Mouse (Mus musculus): ENCODE data around the gene Osbpl5. TPM values are rescaled to one million over a fixed set of nuclear protein-coding genes. Genes with fewer than 3 reads are reported as not detected.

Gene Osbpl5
- total RNA-seq, 2 experiments from 2014 or later = 21.6 to 33.6 TPM

- no peak for DNase-seq (ENCODE audit: extremely low spot score in 1 of 2, low spot score in 1 of 2)
These were observed 1.2 kb downstream of the Osbpl5 start for GRCm38 (mm10) chr7:143755357-143756124.

GRCm38 (mm10) chr7:143753990-143754715, 2.6 kb downstream of the Osbpl5 start:
- peak in 1 of 2 experiments; percentile 69 for DNase-seq (ENCODE audit: extremely low spot score in 1 of 2, low spot score in 1 of 2)

GRCm38 (mm10) chr7:143752606-143753005, 4.2 kb downstream of the Osbpl5 start:
- DNase-seq (ENCODE audit: extremely low spot score in 1 of 2, low spot score in 1 of 2) = no peak

GRCm38 (mm10) chr7:143752056-143752455, 4.7 kb downstream of the Osbpl5 start:
- DNase-seq (ENCODE audit: extremely low spot score in 1 of 2, low spot score in 1 of 2) = no peak

GRCm38 (mm10) chr7:143751380-143751779, 5.4 kb downstream of the Osbpl5 start:
- no peak for DNase-seq (ENCODE audit: extremely low spot score in 1 of 2, low spot score in 1 of 2)

GRCm38 (mm10) chr7:143749045-143749444, 7.7 kb downstream of the Osbpl5 start:
- DNase-seq (ENCODE audit: extremely low spot score in 1 of 2, low spot score in 1 of 2) = no peak

GRCm38 (mm10) chr7:143748041-143748868, 8.5 kb downstream of the Osbpl5 start:
- peak; percentile 83 to 95 for DNase-seq (ENCODE audit: extremely low spot score in 1 of 2, low spot score in 1 of 2)

- DNase-seq (ENCODE audit: extremely low spot score in 1 of 2, low spot score in 1 of 2) = no peak
These were observed 16.1 kb downstream of the Osbpl5 start for GRCm38 (mm10) chr7:143740653-143741052.

GRCm38 (mm10) chr7:143739511-143740461, 17.0 kb downstream of the Osbpl5 start:
- DNase-seq (ENCODE audit: extremely low spot score in 1 of 2, low spot score in 1 of 2) = peak; percentile 65 to 71

- DNase-seq (ENCODE audit: extremely low spot score in 1 of 2, low spot score in 1 of 2) = no peak
These were observed 18.2 kb downstream of the Osbpl5 start for GRCm38 (mm10) chr7:143738601-143739006.

GRCm38 (mm10) chr7:143738194-143738593, 18.6 kb downstream of the Osbpl5 start:
- no peak for DNase-seq (ENCODE audit: extremely low spot score in 1 of 2, low spot score in 1 of 2)

- no peak for DNase-seq (ENCODE audit: extremely low spot score in 1 of 2, low spot score in 1 of 2)
These were observed 23.0 kb downstream of the Osbpl5 start for GRCm38 (mm10) chr7:143733746-143734145.

- no peak for DNase-seq (ENCODE audit: extremely low spot score in 1 of 2, low spot score in 1 of 2)
These were observed 26.9 kb downstream of the Osbpl5 start for GRCm38 (mm10) chr7:143729886-143730285.

- no peak for DNase-seq (ENCODE audit: extremely low spot score in 1 of 2, low spot score in 1 of 2)
These were observed 30.4 kb downstream of the Osbpl5 start for GRCm38 (mm10) chr7:143726396-143726795.

GRCm38 (mm10) chr7:143723841-143724240, 32.9 kb downstream of the Osbpl5 start:
- no peak for DNase-seq (ENCODE audit: extremely low spot score in 1 of 2, low spot score in 1 of 2)

GRCm38 (mm10) chr7:143722646-143723045, 34.1 kb downstream of the Osbpl5 start:
- peak in 1 of 2 experiments; percentile 18 for DNase-seq (ENCODE audit: extremely low spot score in 1 of 2, low spot score in 1 of 2)

GRCm38 (mm10) chr7:143717811-143718210, 39.0 kb downstream of the Osbpl5 start:
- DNase-seq (ENCODE audit: extremely low spot score in 1 of 2, low spot score in 1 of 2) = no peak

GRCm38 (mm10) chr7:143713421-143713820, 43.4 kb downstream of the Osbpl5 start:
- no peak for DNase-seq (ENCODE audit: extremely low spot score in 1 of 2, low spot score in 1 of 2)

GRCm38 (mm10) chr7:143712771-143713348, 43.9 kb downstream of the Osbpl5 start:
- DNase-seq (ENCODE audit: extremely low spot score in 1 of 2, low spot score in 1 of 2) = no peak

Data from layer of hippocampus, postnatal 25 days (tissue).